Mouse (Mus musculus) ES-E14 (cell line): ENCODE results near the gene Pard3.

Experiments
- HCFC1 ChIP-seq: IDR thresholded peaks from 2 replicates; pipeline ENCODE4 v1.6.1; 2012; ENCODE audit warnings: low read length, inconsistent platforms, borderline replicate concordance; ENCODE audit not compliant: insufficient read depth
- ZNF384 ChIP-seq: IDR thresholded peaks from 2 replicates; pipeline ENCODE4 v1.6.1; 2012; ENCODE audit warnings: low read depth, low read length, inconsistent platforms

DNA sequence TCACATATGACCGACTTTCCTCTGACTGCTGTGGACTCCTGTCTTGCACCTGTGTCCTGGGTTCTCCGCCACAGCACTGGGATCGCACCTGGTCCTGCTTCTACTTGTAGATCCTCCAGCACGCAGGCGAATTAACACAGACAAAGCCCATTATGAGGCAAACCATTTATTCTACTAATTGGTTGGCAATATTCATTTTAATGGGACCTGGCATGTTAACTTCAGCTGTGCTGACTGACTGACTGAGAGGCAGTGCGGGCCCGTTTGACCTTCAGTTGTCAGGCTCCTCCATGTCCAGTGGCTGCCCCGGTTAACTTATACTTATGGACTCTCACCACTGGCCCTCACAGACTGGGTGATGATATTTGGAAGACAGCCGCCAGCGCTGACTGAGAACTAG, 128.6 kb downstream of the Pard3 start:
- TF ChIP-seq HCFC1 (no peak), ZNF384 (no peak)
